Mouse (Mus musculus): Measurements from ENCODE around the gene Gm49403. TPM values are rescaled to one million over a fixed set of nuclear protein-coding genes. Genes with fewer than 3 reads are reported as not detected.

Gene Gm49403
- total and polyA plus RNA-seq, 3 experiments: not detected

- no peaks in the 10 kb centered on the region for H3K9me3 ChIP-seq (replicated peaks)
- H3K4me1 ChIP-seq (ENCODE audit: insufficient read depth, low read depth, low read length): peaks cover 86% of the 10 kb centered on the region
- DNase-seq (ENCODE audit: low spot score) (no peak), ATAC-seq (ENCODE audit: extremely low read depth, insufficient number of reproducible peaks, low FRiP score, poor library complexity, severe bottlenecking) (no peak)
- TF ChIP-seq CTCF (IDR thresholded peaks at IDR 0.05; ENCODE audit: low read depth, low read length) (no peak), GATA2 (IDR thresholded peaks at IDR 0.05; ENCODE audit: borderline replicate concordance, low read depth, low read length) (no peak), TAL1 (conservative IDR thresholded peaks at IDR 0.05; ENCODE audit: low read depth, low read length) (no peak), POLR2AphosphoS5 (IDR thresholded peaks at IDR 0.05; ENCODE audit: insufficient replicate concordance, low read depth, low read length) (no peak)
- H3K27me3 ChIP-seq (ENCODE audit: insufficient read depth, low read length): no peaks in the 10 kb centered on the region
- H3K4me3 ChIP-seq (ENCODE audit: low read depth, low read length): peak overlapping the region; percentile 90
- peaks cover 80% of the 10 kb centered on the region for H3K36me3 ChIP-seq (replicated peaks)
Observed at GRCm38 (mm10) chr19:8930117-8930516, 46.4 kb downstream of the Gm49403 start.

DNA sequence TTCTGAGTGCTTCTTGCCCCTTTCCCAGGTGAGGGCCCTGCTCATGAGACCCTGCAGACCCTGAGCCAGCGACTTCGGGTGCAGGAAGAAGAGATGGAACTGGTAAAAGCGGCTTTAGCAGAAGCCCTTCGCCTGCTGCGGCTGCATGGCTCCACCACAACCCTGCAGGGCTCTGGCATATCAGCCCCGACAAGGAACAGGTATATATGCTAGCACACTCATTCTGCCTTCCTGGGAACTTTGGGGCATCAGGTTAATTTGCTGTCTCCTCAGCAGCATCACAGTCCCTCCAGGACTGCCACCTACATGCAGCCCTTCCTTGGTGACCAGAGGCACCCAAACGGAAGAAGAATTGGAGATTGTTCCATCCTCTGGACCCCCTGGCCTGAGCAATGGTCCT, 47.0 kb downstream of the Gm49403 start:
- DNase-seq (ENCODE audit: low spot score): no peak
- TF ChIP-seq TAL1 (conservative IDR thresholded peaks at IDR 0.05; ENCODE audit: low read depth, low read length) (no peak), GATA2 (IDR thresholded peaks at IDR 0.05; ENCODE audit: borderline replicate concordance, low read depth, low read length) (no peak), CTCF (IDR thresholded peaks at IDR 0.05; ENCODE audit: low read depth, low read length) (no peak), POLR2AphosphoS5 (IDR thresholded peaks at IDR 0.05; ENCODE audit: insufficient replicate concordance, low read depth, low read length) (no peak), GATA1 (IDR thresholded peaks at IDR 0.05; ENCODE audit: borderline replicate concordance, low read length) (no peak)
- Histone ChIP-seq H3K4me3 (ENCODE audit: low read depth, low read length) (peak overlapping the region; percentile 90), H3K27me3 (ENCODE audit: insufficient read depth, low read length) (no peaks in the 10 kb centered on the region), H3K4me1 (ENCODE audit: insufficient read depth, low read depth, low read length) (peaks cover 80% of the 10 kb centered on the region), H3K36me3 (replicated peaks) (peaks cover 80% of the 10 kb centered on the region), H3K9me3 (replicated peaks) (no peaks in the 10 kb centered on the region)
- no peak for ATAC-seq (ENCODE audit: extremely low read depth, insufficient number of reproducible peaks, low FRiP score, poor library complexity, severe bottlenecking)

- no peaks in the 10 kb centered on the region for H3K27me3 ChIP-seq (ENCODE audit: insufficient read depth, low read length)
- TF ChIP-seq GATA2 (IDR thresholded peaks at IDR 0.05; ENCODE audit: borderline replicate concordance, low read depth, low read length) (no peak), TAL1 (conservative IDR thresholded peaks at IDR 0.05; ENCODE audit: low read depth, low read length) (no peak), GATA1 (IDR thresholded peaks at IDR 0.05; ENCODE audit: borderline replicate concordance, low read length) (no peak), POLR2AphosphoS5 (IDR thresholded peaks at IDR 0.05; ENCODE audit: insufficient replicate concordance, low read depth, low read length) (no peak), CTCF (IDR thresholded peaks at IDR 0.05; ENCODE audit: low read depth, low read length) (no peak)
- no peaks in the 10 kb centered on the region for H3K9me3 ChIP-seq (replicated peaks)
- no peak overlapping the region for H3K4me3 ChIP-seq (ENCODE audit: low read depth, low read length)
- DNase-seq (ENCODE audit: low spot score) (no peak), ATAC-seq (ENCODE audit: extremely low read depth, insufficient number of reproducible peaks, low FRiP score, poor library complexity, severe bottlenecking) (no peak)
- peaks cover 72% of the 10 kb centered on the region for H3K4me1 ChIP-seq (ENCODE audit: insufficient read depth, low read depth, low read length)
- H3K36me3 ChIP-seq (replicated peaks): peaks cover 93% of the 10 kb centered on the region
Observed at GRCm38 (mm10) chr19:8936736-8937135, 53.0 kb downstream of the Gm49403 start.

Other genes starting within 250 kb of the Gm49403 start
Only the 20 nearest of the 32 such genes appear.
- gene Zbtb3, start 81.4 kb upstream of the Gm49403 start, total RNA-seq (2014; fragmentation: Nextera tagmentation): 0.73 and 1.7 TPM in 2 replicates
- 2.7 and 3.2 TPM in 2 replicates for gene Zbtb3, start 81.4 kb upstream of the Gm49403 start, total RNA-seq (2017)
- gene Zbtb3, start 81.4 kb upstream of the Gm49403 start, polyA plus RNA-seq (2012): 1.7 and 1.8 TPM in 2 replicates
- gene Ttc9c, start 64.6 kb upstream of the Gm49403 start, total RNA-seq (2014; fragmentation: Nextera tagmentation): 61.6 and 73.9 TPM in 2 replicates
- 74.7 and 76.1 TPM in 2 replicates for gene Ttc9c, start 64.6 kb upstream of the Gm49403 start, total RNA-seq (2017)
- gene Ttc9c, start 64.6 kb upstream of the Gm49403 start, polyA plus RNA-seq (2012): 4.7 and 6.9 TPM in 2 replicates
- gene Hnrnpul2, start 63.9 kb upstream of the Gm49403 start, total RNA-seq (2014; fragmentation: Nextera tagmentation): 75.0 and 82.1 TPM in 2 replicates
- gene Hnrnpul2, start 63.9 kb upstream of the Gm49403 start, total RNA-seq (2017): 33.7 and 45.9 TPM in 2 replicates
- gene Hnrnpul2, start 63.9 kb upstream of the Gm49403 start, polyA plus RNA-seq (2012): 114 and 136 TPM in 2 replicates
- gene AC129217.1, start 54.2 kb upstream of the Gm49403 start, total RNA-seq (2014; fragmentation: Nextera tagmentation): not detected in 2 replicates
- 3.4 and 3.7 TPM in 2 replicates for gene AC129217.1, start 54.2 kb upstream of the Gm49403 start, total RNA-seq (2017)
- 102 and 115 TPM in 2 replicates for gene AC129217.1, start 54.2 kb upstream of the Gm49403 start, polyA plus RNA-seq (2012)
- gene Bscl2, start 46.5 kb upstream of the Gm49403 start, total RNA-seq (2014; fragmentation: Nextera tagmentation): 17.0 and 20.5 TPM in 2 replicates
- 5.5 and 6.6 TPM in 2 replicates for gene Bscl2, start 46.5 kb upstream of the Gm49403 start, total RNA-seq (2017)
- gene Bscl2, start 46.5 kb upstream of the Gm49403 start, polyA plus RNA-seq (2012): 6.5 and 9.0 TPM in 2 replicates
- not detected in 2 replicates for gene Gng3, start 44.7 kb upstream of the Gm49403 start, total RNA-seq (2014; fragmentation: Nextera tagmentation)
- gene Gng3, start 44.7 kb upstream of the Gm49403 start, total RNA-seq (2017): 0.11 TPM in 1 of 2 replicates, not detected in the other
- not detected in 2 replicates for gene Gng3, start 44.7 kb upstream of the Gm49403 start, polyA plus RNA-seq (2012)
- gene Lrrn4cl, start 33.2 kb upstream of the Gm49403 start, total RNA-seq (2014; fragmentation: Nextera tagmentation): not detected in 2 replicates
- 0.06 and 0.16 TPM in 2 replicates for gene Lrrn4cl, start 33.2 kb upstream of the Gm49403 start, total RNA-seq (2017)
- not detected in 2 replicates for gene Lrrn4cl, start 33.2 kb upstream of the Gm49403 start, polyA plus RNA-seq (2012)
- 101 and 102 TPM in 2 replicates for gene Ubxn1, start 12.4 kb upstream of the Gm49403 start, total RNA-seq (2014; fragmentation: Nextera tagmentation)
- 184 and 203 TPM in 2 replicates for gene Ubxn1, start 12.4 kb upstream of the Gm49403 start, total RNA-seq (2017)
- 233 and 309 TPM in 2 replicates for gene Ubxn1, start 12.4 kb upstream of the Gm49403 start, polyA plus RNA-seq (2012)
- 22.3 and 24.8 TPM in 2 replicates for gene Uqcc3, start 3.0 kb upstream of the Gm49403 start, total RNA-seq (2014; fragmentation: Nextera tagmentation)
- 107 and 112 TPM in 2 replicates for gene Uqcc3, start 3.0 kb upstream of the Gm49403 start, total RNA-seq (2017)
- gene Uqcc3, start 3.0 kb upstream of the Gm49403 start, polyA plus RNA-seq (2012): 39.6 and 41.1 TPM in 2 replicates
- gene Lbhd1, start 198 bp upstream of the Gm49403 start, total RNA-seq (2014; fragmentation: Nextera tagmentation): 9.1 and 11.4 TPM in 2 replicates
- gene Lbhd1, start 198 bp upstream of the Gm49403 start, total RNA-seq (2017): 14.8 and 18.1 TPM in 2 replicates
- 0.64 and 0.67 TPM in 2 replicates for gene Lbhd1, start 198 bp upstream of the Gm49403 start, polyA plus RNA-seq (2012)
- 53.0 and 65.4 TPM in 2 replicates for gene 1810009A15Rik, start 4.9 kb downstream of the Gm49403 start, total RNA-seq (2014; fragmentation: Nextera tagmentation)
- 84.9 and 104 TPM in 2 replicates for gene 1810009A15Rik, start 4.9 kb downstream of the Gm49403 start, total RNA-seq (2017)
- gene 1810009A15Rik, start 4.9 kb downstream of the Gm49403 start, polyA plus RNA-seq (2012): 66.1 and 85.7 TPM in 2 replicates
- 10.6 and 15.0 TPM in 2 replicates for gene Gm49416, start 5.0 kb downstream of the Gm49403 start, total RNA-seq (2014; fragmentation: Nextera tagmentation)
- gene Gm49416, start 5.0 kb downstream of the Gm49403 start, total RNA-seq (2017): not detected in 2 replicates
- 8.7 and 10.4 TPM in 2 replicates for gene Gm49416, start 5.0 kb downstream of the Gm49403 start, polyA plus RNA-seq (2012)
- 32.8 and 35.7 TPM in 2 replicates for gene Ints5, start 9.1 kb downstream of the Gm49403 start, total RNA-seq (2014; fragmentation: Nextera tagmentation)
- gene Ints5, start 9.1 kb downstream of the Gm49403 start, total RNA-seq (2017): 15.7 and 16.6 TPM in 2 replicates
- 59.6 and 64.0 TPM in 2 replicates for gene Ints5, start 9.1 kb downstream of the Gm49403 start, polyA plus RNA-seq (2012)
- 197 and 214 TPM in 2 replicates for gene Ganab, start 14.1 kb downstream of the Gm49403 start, total RNA-seq (2014; fragmentation: Nextera tagmentation)
- 75.0 and 75.6 TPM in 2 replicates for gene Ganab, start 14.1 kb downstream of the Gm49403 start, total RNA-seq (2017)
- 50.7 and 56.2 TPM in 2 replicates for gene Ganab, start 14.1 kb downstream of the Gm49403 start, polyA plus RNA-seq (2012)
- gene B3gat3, start 36.4 kb downstream of the Gm49403 start, total RNA-seq (2014; fragmentation: Nextera tagmentation): 70.3 and 75.7 TPM in 2 replicates
- gene B3gat3, start 36.4 kb downstream of the Gm49403 start, total RNA-seq (2017): 38.8 and 47.0 TPM in 2 replicates
- gene B3gat3, start 36.4 kb downstream of the Gm49403 start, polyA plus RNA-seq (2012): 156 and 180 TPM in 2 replicates
- 1.1 TPM in 1 of 2 replicates, not detected in the other for gene Rom1, start 45.4 kb downstream of the Gm49403 start, total RNA-seq (2014; fragmentation: Nextera tagmentation)
- gene Rom1, start 45.4 kb downstream of the Gm49403 start, total RNA-seq (2017): 5.4 and 6.0 TPM in 2 replicates
- 14.2 and 16.0 TPM in 2 replicates for gene Rom1, start 45.4 kb downstream of the Gm49403 start, polyA plus RNA-seq (2012)
- gene Eml3, start 45.6 kb downstream of the Gm49403 start, total RNA-seq (2014; fragmentation: Nextera tagmentation): 24.7 and 26.3 TPM in 2 replicates
- 40.1 and 42.5 TPM in 2 replicates for gene Eml3, start 45.6 kb downstream of the Gm49403 start, total RNA-seq (2017)
- 111 and 114 TPM in 2 replicates for gene Eml3, start 45.6 kb downstream of the Gm49403 start, polyA plus RNA-seq (2012)
- gene Mta2, start 57.9 kb downstream of the Gm49403 start, total RNA-seq (2014; fragmentation: Nextera tagmentation): 183 and 186 TPM in 2 replicates
- 166 and 177 TPM in 2 replicates for gene Mta2, start 57.9 kb downstream of the Gm49403 start, total RNA-seq (2017)
- 67.7 and 76.9 TPM in 2 replicates for gene Mta2, start 57.9 kb downstream of the Gm49403 start, polyA plus RNA-seq (2012)
- 17.8 and 25.6 TPM in 2 replicates for gene Tut1, start 69.9 kb downstream of the Gm49403 start, total RNA-seq (2014; fragmentation: Nextera tagmentation)
- 32.3 and 37.3 TPM in 2 replicates for gene Tut1, start 69.9 kb downstream of the Gm49403 start, total RNA-seq (2017)
- 60.9 and 74.1 TPM in 2 replicates for gene Tut1, start 69.9 kb downstream of the Gm49403 start, polyA plus RNA-seq (2012)
- gene Eef1g, start 83.1 kb downstream of the Gm49403 start, total RNA-seq (2014; fragmentation: Nextera tagmentation): 955 and 998 TPM in 2 replicates
- 647 and 686 TPM in 2 replicates for gene Eef1g, start 83.1 kb downstream of the Gm49403 start, total RNA-seq (2017)
- 112 and 237 TPM in 2 replicates for gene Eef1g, start 83.1 kb downstream of the Gm49403 start, polyA plus RNA-seq (2012)

Measured in G1E (cell line).